Mouse (Mus musculus): Measurements from ENCODE around the gene Eipr1.
"Not testable (repeated sequence)": the region's sequence is repeated elsewhere in the genome, so short reads cannot be mapped to it uniquely, and the experiment has no call there.

Gene Eipr1

DNA sequence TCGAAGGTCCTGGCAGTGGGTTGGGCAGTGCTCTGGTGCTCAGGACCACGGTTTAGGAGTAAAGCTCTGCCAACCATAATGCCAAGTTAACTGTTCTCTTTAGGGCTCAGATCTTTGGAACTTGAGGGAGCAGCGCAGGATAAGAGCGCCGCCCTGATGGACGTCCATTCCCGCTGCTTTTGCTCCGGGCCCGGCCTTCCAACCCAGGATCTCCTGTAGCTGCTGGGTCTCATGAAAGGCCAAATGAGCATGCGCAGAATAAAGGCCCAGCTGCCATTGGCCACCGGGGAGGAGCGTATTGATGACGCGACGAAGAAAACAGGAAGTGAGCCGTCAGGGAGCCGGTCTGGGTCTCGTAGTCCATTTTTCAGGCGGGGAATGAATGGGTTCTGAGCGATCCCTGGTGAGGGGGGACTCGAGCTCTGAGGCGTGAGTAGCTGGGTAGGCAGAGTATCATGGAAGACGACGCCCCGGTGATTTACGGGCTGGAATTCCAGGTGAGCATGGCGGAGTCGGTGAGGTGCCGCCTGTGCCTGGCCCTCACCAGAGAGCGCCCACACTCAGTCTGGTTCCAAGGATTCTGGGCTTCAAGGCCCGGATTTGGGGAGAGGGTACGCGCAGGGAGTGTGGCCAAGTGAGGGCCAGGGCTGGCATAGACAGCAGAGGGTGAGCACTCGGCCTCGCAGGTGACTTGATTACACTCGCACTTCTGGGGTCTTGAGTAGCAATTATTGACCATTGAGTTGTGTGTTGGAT lies at the start of gene Eipr1:
TSS of gene Eipr1 (plus strand) at position 296 of the 756 bp plus-strand sequence.
- DNase-seq (ENCODE audit: low read depth) = peak; percentile 95

DNA sequence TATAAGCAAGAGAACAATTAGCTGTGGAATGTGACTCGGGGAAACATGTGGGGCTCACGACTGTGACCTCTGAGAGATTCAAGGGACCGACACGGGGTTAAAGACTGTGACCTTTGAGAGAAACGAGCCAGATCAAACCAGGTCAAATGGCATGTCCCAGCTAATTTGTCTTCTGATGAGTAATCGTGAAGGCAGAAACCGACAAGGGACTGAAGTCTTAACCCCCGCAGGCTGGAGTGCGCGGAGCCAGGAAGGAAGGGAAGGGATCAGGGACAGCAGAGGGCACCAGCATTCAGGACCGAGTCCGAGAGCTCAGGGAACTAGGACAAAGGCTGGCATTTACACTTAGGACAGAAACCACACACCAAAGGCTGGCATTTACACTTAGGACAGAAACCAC lies 47.2 kb upstream of the Eipr1 start:
- no peak for DNase-seq (ENCODE audit: low read depth)

DNA sequence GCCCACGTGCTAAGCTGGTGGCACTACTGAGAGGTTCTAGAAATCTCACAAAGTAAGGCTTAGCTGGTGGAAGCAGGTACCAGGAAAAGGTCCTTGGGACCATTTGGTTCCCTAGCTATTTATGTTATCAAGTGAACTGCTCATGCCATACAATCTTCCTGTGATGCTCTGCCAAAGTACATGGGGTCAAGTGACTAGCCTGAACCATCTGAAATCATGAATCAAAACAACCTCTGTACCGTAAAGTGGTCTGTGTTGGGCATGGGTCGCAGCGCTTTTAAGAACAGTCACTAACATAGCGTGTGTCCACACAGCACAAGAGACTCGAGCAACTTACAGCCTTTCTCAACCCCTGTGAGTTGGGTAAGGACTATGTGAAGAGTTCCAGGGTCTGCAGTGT lies 46.4 kb upstream of the Eipr1 start:
- no peak for DNase-seq (ENCODE audit: low read depth)

DNA sequence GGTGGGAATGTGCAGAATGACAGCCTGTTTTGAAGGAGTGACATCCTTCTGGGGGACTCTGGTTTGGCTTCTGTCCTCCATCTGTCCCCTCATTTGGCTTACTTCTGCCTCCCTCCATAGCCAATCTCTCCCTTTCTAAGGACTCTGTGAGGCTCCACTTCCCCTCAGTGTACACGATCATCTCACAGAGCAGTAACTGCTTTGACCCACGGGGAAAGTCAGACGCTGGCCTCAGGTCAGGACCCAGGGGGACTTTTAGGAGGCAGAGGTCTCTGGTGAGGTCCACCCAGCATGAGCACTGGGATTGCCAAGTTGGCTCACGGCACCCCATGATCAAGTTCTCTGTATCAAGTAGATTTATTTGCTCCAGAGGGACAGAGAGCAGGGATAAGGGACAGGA lies 43.4 kb upstream of the Eipr1 start:
- no peak for DNase-seq (ENCODE audit: low read depth)

DNA sequence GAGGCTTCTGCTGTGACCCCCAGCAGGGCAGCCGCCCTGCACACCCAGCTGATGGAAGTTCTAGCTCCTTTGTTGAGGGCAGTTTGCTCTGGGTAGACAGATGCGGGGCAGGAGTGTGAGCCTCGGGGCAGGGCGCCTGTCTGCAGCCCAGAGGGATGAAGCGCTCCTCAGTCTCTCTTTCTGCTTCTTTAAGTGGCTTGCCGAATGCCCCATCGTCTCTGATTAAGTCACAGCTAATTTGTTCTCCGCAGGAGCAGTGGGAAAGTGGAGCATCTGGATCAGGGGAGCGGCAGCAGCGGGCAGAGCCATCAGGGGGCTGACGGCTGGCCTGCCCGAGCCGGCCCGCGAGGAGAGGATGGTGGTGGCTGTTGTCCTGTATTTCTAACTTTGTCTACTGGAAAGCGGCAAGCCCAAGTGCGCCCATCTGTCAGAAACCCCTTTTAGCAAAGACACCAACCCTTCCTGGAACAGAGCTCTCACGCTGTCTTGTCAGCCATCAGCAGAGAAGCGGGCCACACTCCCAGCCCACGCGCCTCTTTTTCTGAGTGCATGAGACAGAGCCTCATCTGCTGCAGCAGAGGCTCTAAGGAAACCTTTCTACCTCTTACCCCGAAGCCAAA lies 40.9 kb upstream of the Eipr1 start:
- DNase-seq (ENCODE audit: low read depth) = no peak

DNA sequence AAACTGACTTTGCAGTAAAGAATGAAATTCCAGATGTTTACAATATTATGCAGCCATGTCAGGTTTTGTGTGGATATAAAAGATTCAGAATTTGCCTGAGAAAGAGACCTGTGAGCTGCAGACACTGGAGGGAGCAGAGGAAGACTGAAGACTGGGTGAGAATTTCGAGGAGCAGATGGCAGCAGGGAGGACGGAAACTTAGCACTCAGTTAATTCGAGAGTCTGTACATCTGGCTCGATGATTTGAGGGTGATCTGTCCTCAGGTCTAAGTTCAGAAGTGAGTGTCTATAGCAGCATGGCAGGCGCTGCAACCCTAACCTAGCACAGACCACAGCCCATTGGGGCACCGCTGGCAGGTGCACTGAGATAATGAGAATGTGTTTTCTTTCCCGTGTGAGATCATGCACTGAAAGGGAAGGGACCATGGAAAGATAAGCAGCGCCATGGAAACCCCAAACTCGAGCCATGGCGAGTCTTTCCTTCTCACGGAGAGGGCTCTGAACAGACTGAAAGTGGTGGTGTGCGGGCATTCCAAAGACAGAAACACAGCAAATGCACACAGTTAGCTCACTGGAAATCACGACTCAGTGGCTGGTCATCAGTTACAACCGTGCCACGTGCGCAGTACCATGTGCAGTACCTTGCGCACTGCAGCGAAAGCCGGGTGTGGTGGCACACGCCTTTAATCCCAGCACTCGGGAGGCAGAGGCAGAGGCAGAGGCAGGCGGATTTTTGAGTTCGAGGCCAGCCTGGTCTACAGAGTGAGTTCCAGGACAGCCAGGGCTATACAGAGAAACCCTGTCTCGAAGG lies 36.6 kb upstream of the Eipr1 start:
- DNase-seq (ENCODE audit: low read depth) = no peak

DNA sequence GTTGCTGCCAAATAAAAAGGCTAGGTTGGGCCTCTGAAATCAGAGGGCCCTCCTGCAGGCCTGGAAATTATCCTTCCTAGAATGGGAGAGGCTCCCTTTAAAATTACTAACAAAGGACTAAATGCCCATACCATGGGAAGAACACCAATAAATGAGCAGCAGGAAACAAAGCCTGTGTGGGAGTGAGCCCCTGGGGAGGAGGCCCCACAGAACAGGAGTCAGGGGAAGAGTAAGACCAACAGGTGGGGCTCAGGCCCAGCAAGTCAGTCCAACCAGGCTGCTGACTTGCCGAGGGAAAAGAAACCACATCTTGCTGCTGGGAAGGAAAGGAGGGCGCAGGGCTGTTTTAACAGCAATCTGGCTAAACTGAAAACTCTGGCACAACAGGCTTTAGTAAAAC lies 34.5 kb upstream of the Eipr1 start:
- DNase-seq (ENCODE audit: low read depth) = no peak

DNA sequence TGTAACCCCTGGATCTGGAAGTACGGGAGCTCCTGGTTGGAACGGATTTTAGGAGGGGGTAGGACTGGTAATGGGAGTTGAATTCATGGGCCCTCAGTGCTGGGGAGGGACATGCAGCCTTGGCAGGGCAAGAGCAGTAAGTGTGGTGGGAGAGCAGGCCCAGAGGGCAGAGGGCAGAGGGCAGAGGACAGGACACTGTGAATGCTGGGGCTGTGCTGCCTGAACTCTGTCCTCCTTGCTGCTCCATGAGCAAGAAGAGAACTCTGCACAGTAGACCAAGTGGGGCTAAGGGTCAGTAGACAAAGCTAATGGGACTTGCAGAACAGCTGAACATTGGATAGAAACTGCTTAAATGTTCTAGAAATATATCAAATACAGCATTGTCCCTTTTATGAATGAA lies 33.5 kb upstream of the Eipr1 start:
- DNase-seq (ENCODE audit: low read depth) = no peak

DNA sequence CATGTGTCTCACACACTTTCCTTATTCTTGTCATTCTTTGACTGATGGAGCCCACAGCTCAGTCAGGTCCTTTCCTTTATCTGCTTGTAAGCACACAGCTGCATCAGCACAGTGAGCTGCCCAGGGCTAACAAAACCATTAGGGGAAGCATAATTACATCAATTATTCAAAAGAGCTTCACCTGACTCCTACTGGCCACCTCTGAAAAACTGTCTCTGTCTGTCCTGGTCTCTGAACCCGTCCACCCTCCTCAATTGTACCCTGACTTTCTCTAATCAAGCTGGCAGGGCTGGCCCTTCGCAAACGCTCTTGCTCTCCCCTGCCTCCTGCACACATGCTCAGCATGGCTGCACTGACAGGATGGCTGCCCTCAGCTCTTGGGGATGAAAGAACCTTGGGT lies 27.2 kb upstream of the Eipr1 start:
- DNase-seq (ENCODE audit: low read depth) = no peak

DNA sequence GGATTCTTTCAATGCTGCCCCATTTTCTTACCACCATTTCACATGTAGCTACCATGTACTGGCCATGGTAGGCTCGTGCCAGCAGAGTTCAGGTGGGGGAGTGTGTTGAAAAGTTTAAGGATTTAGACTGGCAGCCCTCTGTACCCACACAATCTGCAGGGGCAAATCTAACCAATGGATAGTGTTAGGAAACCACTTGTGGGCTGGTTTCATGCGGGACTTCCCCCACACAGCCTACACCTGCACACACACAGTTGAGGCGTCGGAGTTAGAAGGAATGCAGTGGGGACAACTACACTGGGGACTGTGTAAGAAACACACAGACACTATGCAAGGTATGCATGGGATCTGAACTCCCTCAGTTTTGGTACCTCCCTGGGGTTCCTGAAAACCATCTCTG lies 25.4 kb upstream of the Eipr1 start:
- no peak for DNase-seq (ENCODE audit: low read depth)

DNA sequence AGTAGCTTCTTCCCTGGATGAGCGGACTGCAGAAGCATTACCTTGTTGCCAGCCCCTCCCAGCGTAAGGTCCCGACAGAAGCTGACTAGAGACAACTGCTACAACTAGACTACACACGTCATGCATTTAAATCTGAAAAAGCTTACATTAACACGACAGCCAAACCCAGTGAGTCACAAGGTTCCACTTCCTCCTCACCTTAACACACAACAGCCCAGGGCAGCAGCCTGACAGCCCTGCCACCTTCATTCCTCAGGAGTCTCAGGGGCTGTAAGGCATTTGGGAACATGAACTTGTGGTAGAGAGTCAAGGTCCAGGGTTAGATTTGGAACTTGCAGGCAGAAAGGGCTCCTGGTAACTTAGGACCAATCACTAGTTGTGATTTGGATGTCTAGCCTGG lies 24.5 kb upstream of the Eipr1 start:
- no peak for DNase-seq (ENCODE audit: low read depth)

DNA sequence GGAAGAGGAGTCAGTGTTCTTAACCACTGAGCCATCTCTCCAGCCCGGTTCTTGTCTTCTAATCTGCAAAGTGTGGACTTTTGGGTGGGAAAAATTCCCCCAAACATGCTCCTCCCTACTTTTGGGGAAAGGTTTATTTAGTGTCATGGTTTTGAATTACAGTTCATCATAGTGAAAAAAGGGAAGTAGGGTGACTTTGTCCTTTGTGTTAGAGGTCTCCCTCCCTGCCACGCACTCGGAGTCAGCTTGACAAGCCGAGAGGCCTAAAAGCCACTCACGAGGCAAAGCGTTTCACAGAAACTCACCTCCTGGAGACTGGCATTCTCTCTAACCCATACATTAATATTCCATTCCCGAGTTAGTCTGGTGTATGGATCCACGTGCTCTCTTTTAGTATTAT lies 19.0 kb upstream of the Eipr1 start:
- DNase-seq (ENCODE audit: low read depth) = no peak

DNA sequence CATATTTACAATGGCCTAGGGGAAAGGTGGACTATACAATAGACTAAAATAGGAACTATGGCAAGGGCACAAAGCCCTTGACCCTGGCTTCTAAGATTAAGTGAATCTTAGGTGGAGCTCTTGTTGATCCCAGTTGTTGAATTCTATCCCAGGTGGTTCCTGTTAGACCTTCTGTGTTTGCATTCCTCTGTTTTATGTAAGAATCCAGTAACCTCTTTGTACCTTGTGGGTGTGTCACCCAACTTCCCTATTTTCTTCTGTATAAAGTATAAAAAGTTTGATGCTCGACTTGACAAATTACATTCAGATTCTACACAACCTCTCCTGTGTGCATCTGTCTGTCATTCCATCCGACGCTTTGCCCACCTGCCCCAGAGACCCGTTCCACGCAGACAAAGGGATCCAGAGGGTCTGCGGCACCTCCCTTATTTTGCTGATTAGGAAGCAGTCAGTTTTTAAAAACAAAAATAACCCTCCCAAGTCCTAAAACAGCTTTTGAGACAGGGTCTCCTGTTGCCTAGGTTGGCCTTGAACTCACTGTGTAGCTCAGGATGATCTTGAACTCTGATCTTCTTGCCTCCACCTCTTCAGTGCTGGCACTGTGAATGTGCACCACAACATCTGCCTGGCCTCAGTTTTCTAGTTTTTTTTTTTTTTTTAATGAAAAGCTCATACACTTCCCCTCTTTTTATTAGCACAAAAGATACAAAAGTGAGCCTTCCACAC lies 17.9 kb upstream of the Eipr1 start:
- not testable (repeated sequence) for DNase-seq (ENCODE audit: low read depth)

DNA sequence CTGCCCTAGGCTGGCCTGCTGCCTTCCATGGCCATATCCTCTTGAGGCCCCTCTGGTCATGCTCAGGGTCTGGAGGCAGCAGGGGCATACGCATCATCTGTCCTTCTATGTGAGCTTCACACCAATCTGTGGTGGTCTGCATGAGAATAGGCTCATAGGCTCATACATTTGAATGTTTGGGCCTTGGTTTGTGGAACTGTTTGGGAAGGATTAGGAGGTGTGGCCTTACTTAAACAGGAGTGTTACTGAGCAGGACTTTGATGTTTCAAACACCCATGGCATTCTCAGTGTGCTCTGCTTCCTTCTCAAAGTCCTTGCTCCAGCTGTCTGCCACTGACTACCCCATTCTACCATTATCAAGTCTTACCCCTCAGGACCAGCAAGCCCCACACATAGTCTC lies 17.3 kb upstream of the Eipr1 start:
- DNase-seq (ENCODE audit: low read depth) = no peak

DNA sequence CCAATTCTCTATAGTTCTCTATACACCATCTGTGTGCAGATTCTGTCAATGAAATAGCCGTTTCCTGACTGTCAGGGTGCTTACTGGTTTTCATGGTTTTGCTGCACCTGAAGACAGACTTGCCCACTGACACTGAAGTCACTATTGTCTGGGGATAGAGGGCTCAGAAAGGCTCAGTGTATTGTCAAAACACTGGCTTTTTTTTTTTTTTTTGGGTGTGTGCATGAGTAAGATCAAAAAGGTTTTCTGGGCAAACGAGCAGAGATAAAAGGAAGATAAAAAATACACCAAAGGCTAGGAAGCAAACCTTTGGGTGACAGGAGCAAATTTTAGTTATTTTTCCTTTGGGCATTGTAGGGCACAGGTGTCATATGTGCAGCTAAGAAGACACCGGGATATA lies 16.3 kb upstream of the Eipr1 start:
- DNase-seq (ENCODE audit: low read depth) = no peak

DNA sequence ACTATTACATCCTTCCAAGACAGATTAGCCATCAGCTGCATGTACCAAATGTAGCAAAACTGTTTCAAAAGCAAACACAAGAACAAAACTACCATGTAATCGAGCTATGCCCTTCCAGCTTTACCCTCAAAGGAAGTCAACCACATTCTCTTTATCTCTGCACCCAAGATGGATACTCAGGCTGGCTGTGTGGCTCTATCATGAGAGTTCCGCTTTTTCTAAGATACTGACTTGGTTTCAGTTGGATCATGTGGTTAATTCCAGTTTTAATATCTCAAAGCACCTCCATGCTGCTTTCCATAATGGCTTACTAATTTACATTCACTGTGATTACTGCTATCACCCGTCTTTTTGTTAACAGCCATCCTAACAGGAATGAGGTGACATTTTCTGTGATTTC lies 8.3 kb upstream of the Eipr1 start:
- DNase-seq (ENCODE audit: low read depth) = no peak

DNA sequence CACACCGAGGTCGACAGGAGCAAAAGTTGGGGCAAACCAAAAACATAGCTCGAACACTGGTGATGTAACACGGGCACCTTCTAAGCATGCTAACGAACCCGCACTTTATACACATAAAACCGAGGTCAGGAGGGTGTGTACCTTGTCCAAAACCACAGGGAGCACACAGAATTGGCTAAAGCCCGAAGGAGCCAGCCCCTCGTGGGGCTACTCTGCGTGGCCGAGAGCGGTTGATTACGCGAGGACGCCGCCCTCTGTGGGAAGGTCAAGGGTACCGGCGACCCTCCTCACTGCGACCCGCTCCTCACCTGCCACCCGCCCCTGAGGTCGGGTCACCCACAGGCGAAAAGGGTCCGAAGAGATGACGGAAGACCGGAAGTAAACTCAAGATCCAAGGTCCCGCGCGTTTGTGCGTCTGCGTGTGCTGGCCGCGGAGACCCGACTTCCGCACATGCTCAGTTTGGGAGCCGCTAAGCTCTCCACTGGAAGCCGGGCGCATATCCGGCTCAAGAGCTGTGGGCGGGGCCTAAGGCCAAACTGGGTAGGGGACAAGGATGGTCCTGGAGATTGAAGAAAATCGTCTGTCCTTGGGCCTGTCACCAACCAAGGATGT lies 1.5 kb upstream of the Eipr1 start, which contains the start of gene Trappc12:
TSS of gene Trappc12 (minus strand) at position 452 of the 613 bp plus-strand sequence.
- DNase-seq (ENCODE audit: low read depth) = peak; percentile 85

DNA sequence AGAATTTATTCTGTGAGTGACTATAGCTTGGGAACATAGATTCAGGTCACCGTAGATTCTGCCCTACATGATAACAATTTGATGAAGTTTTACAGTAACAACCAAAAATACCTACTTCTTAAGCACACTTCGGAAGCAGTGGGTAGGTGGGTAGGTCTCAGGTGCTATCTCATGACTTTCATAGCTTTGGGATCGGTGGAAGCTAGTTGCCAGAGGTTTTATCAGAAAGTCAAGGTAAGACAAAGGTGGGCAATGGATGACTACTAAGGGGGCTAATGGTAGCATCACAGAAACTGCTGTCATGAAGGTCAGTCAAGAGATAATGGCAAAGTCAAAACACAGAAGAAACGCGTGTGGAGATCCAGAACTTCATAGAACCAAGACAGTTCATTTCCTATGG lies 727 bp upstream of the Eipr1 start:
- DNase-seq (ENCODE audit: low read depth) = no peak

DNA sequence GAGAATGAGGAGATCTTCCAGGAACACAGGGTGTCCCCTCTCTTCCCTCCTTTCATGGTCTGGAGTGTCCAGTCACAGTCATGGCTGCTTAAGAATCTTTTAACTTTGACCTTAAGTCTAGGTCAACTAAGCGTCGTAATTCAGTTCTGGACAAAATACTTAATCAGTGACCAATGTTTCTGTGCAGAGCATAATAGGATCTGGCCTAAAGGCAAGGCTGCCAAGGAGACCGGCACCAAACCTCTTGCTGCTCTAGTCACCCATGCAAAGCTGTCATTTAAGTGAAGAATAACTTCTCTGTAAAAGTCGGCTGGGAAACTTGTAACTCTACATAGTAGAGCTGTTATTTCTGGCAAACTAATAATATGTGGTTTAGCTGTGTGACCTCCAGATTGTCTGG lies 4.4 kb downstream of the Eipr1 start:
- DNase-seq (ENCODE audit: low read depth) = no peak

DNA sequence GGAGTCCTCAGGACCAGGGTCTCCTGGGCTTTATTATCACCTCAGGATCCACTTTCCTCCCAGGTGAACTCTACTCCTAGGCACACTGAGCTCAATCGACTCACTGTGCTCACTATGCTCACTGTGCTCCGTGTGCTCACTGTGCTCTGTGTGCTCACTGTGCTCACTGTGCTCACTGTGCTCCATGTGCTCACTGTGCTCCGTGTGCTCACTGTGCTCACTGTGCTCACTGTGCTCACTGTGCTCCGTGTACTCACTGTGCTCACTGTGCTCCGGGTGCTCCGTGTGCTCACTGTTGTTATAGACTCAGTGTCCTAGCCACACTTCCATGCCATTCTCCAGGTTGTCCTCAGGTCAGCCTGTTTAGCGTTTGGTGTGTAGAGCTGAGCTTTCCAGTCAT lies 18.4 kb downstream of the Eipr1 start:
- DNase-seq (ENCODE audit: low read depth) = no peak

DNA sequence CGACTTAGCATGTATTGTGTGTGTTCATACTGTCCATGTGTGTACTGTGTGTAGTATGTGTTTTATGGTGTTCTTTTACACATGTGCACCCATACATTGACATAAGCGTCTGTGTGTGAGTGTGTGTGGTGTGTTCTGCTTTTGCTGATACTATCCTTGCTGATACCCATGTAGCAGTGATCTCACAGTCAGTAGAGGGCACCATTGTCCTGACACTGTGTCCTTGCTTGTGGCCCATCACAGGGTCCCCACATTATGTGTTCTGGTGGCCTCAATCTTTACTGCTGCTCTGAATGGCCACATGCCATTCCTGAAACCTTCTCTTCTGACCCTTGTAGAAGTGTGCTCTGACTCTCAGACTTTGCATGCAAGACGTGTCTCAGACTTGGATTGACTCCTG lies 22.2 kb downstream of the Eipr1 start:
- no peak for DNase-seq (ENCODE audit: low read depth)

DNA sequence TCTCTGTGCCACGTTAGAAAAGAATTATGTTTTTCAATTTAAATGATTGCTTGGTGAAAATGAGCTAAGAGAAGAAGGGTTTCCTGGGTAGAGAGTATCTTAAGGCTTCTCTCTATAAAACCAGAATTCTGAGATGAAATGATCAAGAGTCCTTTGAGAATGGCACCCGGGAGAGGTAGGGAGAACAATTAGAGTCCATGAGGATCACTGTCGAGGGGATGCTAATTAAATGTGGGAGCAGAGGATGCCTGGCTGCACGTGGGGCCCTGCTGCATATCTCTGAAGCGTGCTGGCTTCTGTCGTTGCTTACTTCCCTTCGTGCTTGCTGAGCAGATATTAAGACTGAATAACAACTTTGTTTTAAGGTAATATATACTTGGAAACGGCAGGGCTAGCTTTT lies 23.5 kb downstream of the Eipr1 start:
- no peak for DNase-seq (ENCODE audit: low read depth)

Measured in c-Kit-positive CD71-positive TER-119-negative erythroid progenitor cells, embryonic 14.5 days (primary cell).